Mouse (Mus musculus) embryonic facial prominence, embryonic 10.5 days (tissue): ENCODE results near the gene Crb1. TPM values are rescaled to one million over a fixed set of nuclear protein-coding genes. Genes with fewer than 3 reads are reported as not detected.
"Not testable (repeated sequence)": the region's sequence is repeated elsewhere in the genome, so short reads cannot be mapped to it uniquely, and the experiment has no call there.

Experiments
- DNase-seq: peaks from one replicate; pipeline ENCODE4 v3.0.0-alpha.2; 2017; ENCODE audit warnings: low spot score
- H3K27ac ChIP-seq: fragments of 300-500 bp; sonication (generic); replicated peaks from 2 replicates; pipeline ENCODE4 v1.5.1; 2016; ENCODE audit warnings: mild to moderate bottlenecking
- H3K27me3 ChIP-seq: fragments of 300-500 bp; sonication (generic); replicated peaks from 2 replicates; pipeline ENCODE4 v1.6.1; 2016; ENCODE audit warnings: low read depth, mild to moderate bottlenecking; ENCODE audit not compliant: poor library complexity, severe bottlenecking
- H3K36me3 ChIP-seq: fragments of 300-500 bp; sonication (generic); replicated peaks from 2 replicates; pipeline ENCODE4 v1.6.1; 2016; ENCODE audit warnings: mild to moderate bottlenecking, moderate library complexity
- H3K4me1 ChIP-seq: fragments of 300-500 bp; sonication (generic); 2 replicates; pipeline ENCODE4 v1.6.1; 2016
- H3K4me3 ChIP-seq: fragments of 300-500 bp; sonication (generic); 2 replicates; pipeline ENCODE4 v1.5.1; 2016; ENCODE audit warnings: mild to moderate bottlenecking, moderate library complexity
- H3K9me3 ChIP-seq: fragments of 300-500 bp; sonication (generic); 2 replicates; pipeline ENCODE4 v1.6.1; 2016; ENCODE audit warnings: mild to moderate bottlenecking
- WGBS: fragments of 180-500 bp; shearing (Covaris S2); methylation state at CpG from one replicate; pipeline ENCODE4 v1.1.7; 2016; 5-methylcytosine and 5-hydroxymethylcytosine counted together
- polyA plus RNA-seq: library from polyadenylated mRNA; unstranded; fragments of >200 nt; fragmentation: Nextera tagmentation; extraction: Ambion mirVana; gene quantifications from 2 replicates; pipeline ENCODE4 v1.2.1, GENCODE M21; 2016

Crb1 gene
- 0.25 and 0.38 TPM in 2 replicates for polyA plus RNA-seq

GRCm38 (mm10) chr1:139376638-139377286 is at the start of gene Crb1:
Gene Crb1 (minus strand): TSS chr1:139377100.
- 10% methylated on average over 5 of the region's 5 CpGs for WGBS
- H3K27ac ChIP-seq = no peak within 1 kb of the TSS; the same call in 1 of the 2 replicates
- peak; percentile 24 for DNase-seq
- H3K36me3 ChIP-seq = no peaks in the 10 kb centered on the region
- no peaks in the 10 kb centered on the region for H3K9me3 ChIP-seq
- peaks cover 16% of the 10 kb centered on the region for H3K4me1 ChIP-seq
- H3K4me3 ChIP-seq = peak within 1 kb of the TSS; percentile 28
- H3K27me3 ChIP-seq = no peaks in the 10 kb centered on the region

GRCm38 (mm10) chr1:139425006-139425405 is 48.1 kb upstream of the Crb1 start:
- Histone ChIP-seq H3K36me3 (peaks cover 32% of the 10 kb centered on the region), H3K27me3 (no peaks in the 10 kb centered on the region), H3K27ac (no peak overlapping the region), H3K4me1 (peaks cover 36% of the 10 kb centered on the region), H3K9me3 (no peaks in the 10 kb centered on the region), H3K4me3 (peak overlapping the region; percentile 87)
- 68% methylated on average over 3 of the region's 3 CpGs for WGBS
- no peak for DNase-seq

- DNase-seq = no peak
- Histone ChIP-seq H3K27ac (no peak overlapping the region), H3K4me1 (peaks cover 36% of the 10 kb centered on the region), H3K27me3 (no peaks in the 10 kb centered on the region), H3K9me3 (no peaks in the 10 kb centered on the region), H3K4me3 (peak overlapping the region; percentile 87), H3K36me3 (peaks cover 21% of the 10 kb centered on the region)
- 73% methylated on average over 10 of the region's 10 CpGs for WGBS
Measured at GRCm38 (mm10) chr1:139423931-139424330, 47.0 kb upstream of the Crb1 start.

- peak; percentile 21 for DNase-seq
- peak overlapping the region; percentile 97 for H3K27ac ChIP-seq
- 39% methylated on average over 10 of the region's 10 CpGs for WGBS
Measured at GRCm38 (mm10) chr1:139422941-139423340, 46.0 kb upstream of the Crb1 start.

GRCm38 (mm10) chr1:139421875-139422791 is 45.2 kb upstream of the Crb1 start, which contains the start of gene Zbtb41:
Gene Zbtb41 (plus strand): TSS chr1:139422288.
- Histone ChIP-seq H3K4me1 (peaks cover 35% of the 10 kb centered on the region), H3K27me3 (no peaks in the 10 kb centered on the region), H3K9me3 (no peaks in the 10 kb centered on the region), H3K36me3 (peaks cover 19% of the 10 kb centered on the region), H3K4me3 (peak within 1 kb of the TSS; percentile 87), H3K27ac (peak within 1 kb of the TSS; percentile 97)
- DNase-seq = peak; percentile 92
- WGBS = under 1% methylated on average over 87 of the region's 88 CpGs

More at GRCm38 (mm10) chr1:139422941-139423340, 46.0 kb upstream of the Crb1 start:
- Histone ChIP-seq H3K9me3 (no peaks in the 10 kb centered on the region), H3K36me3 (peaks cover 20% of the 10 kb centered on the region), H3K4me3 (peak overlapping the region; percentile 87), H3K27me3 (no peaks in the 10 kb centered on the region), H3K4me1 (peaks cover 36% of the 10 kb centered on the region)

- Histone ChIP-seq H3K36me3 (peaks cover 16% of the 10 kb centered on the region), H3K27ac (peak overlapping the region; percentile 97), H3K27me3 (no peaks in the 10 kb centered on the region), H3K4me1 (peaks cover 33% of the 10 kb centered on the region), H3K4me3 (peak overlapping the region; percentile 87), H3K9me3 (no peaks in the 10 kb centered on the region)
- WGBS = 6% methylated on average over 8 of the region's 8 CpGs
- DNase-seq = no peak
Measured at GRCm38 (mm10) chr1:139421521-139421874, 44.6 kb upstream of the Crb1 start.

GRCm38 (mm10) chr1:139413465-139413864 is 36.6 kb upstream of the Crb1 start:
- H3K36me3 ChIP-seq = no peaks in the 10 kb centered on the region
- no peaks in the 10 kb centered on the region for H3K9me3 ChIP-seq
- DNase-seq = no peak
- H3K27me3 ChIP-seq = no peaks in the 10 kb centered on the region
- 86% methylated on average over 3 of the region's 3 CpGs for WGBS
- no peaks in the 10 kb centered on the region for H3K4me1 ChIP-seq
- H3K4me3 ChIP-seq = no peak overlapping the region
- H3K27ac ChIP-seq = no peak overlapping the region

GRCm38 (mm10) chr1:139412365-139412764 is 35.5 kb upstream of the Crb1 start:
- H3K4me1 ChIP-seq, H3K9me3 ChIP-seq, H3K27me3 ChIP-seq, DNase-seq, H3K4me3 ChIP-seq, H3K27ac ChIP-seq, H3K36me3 ChIP-seq: not testable (repeated sequence)
- WGBS = 82% methylated on average over 2 of the region's 2 CpGs

- 60% methylated on average over 5 of the region's 5 CpGs for WGBS
- Histone ChIP-seq H3K27me3 (no peaks in the 10 kb centered on the region), H3K4me1 (no peaks in the 10 kb centered on the region), H3K4me3 (no peak overlapping the region), H3K36me3 (no peaks in the 10 kb centered on the region), H3K9me3 (no peaks in the 10 kb centered on the region), H3K27ac (no peak overlapping the region)
- no peak for DNase-seq
Measured at GRCm38 (mm10) chr1:139407701-139408100, 30.8 kb upstream of the Crb1 start.

GRCm38 (mm10) chr1:139405766-139406165 is 28.9 kb upstream of the Crb1 start:
- no peak for DNase-seq
- no peaks in the 10 kb centered on the region for H3K36me3 ChIP-seq
- no peaks in the 10 kb centered on the region for H3K4me1 ChIP-seq
- no peak overlapping the region for H3K27ac ChIP-seq
- H3K27me3 ChIP-seq = no peaks in the 10 kb centered on the region
- H3K4me3 ChIP-seq = no peak overlapping the region
- no peaks in the 10 kb centered on the region for H3K9me3 ChIP-seq

- DNase-seq = no peak
Measured at GRCm38 (mm10) chr1:139396589-139396988, 19.7 kb upstream of the Crb1 start.

GRCm38 (mm10) chr1:139391747-139392146 is 14.8 kb upstream of the Crb1 start:
- Histone ChIP-seq H3K36me3 (no peaks in the 10 kb centered on the region), H3K27ac (no peak overlapping the region), H3K27me3 (no peaks in the 10 kb centered on the region), H3K9me3 (no peaks in the 10 kb centered on the region), H3K4me3 (no peak overlapping the region), H3K4me1 (no peaks in the 10 kb centered on the region)
- WGBS = 52% methylated on average over 2 of the region's 2 CpGs
- DNase-seq = no peak

More at GRCm38 (mm10) chr1:139396589-139396988, 19.7 kb upstream of the Crb1 start:
- Histone ChIP-seq H3K4me3 (no peak overlapping the region), H3K36me3 (no peaks in the 10 kb centered on the region), H3K9me3 (no peaks in the 10 kb centered on the region), H3K27me3 (no peaks in the 10 kb centered on the region), H3K4me1 (no peaks in the 10 kb centered on the region), H3K27ac (no peak overlapping the region)
- WGBS = 66% methylated on average over 1 of the region's 1 CpGs

GRCm38 (mm10) chr1:139379621-139379984 is 2.7 kb upstream of the Crb1 start:
- WGBS = 22% methylated on average over 4 of the region's 4 CpGs
- Histone ChIP-seq H3K27ac (no peak overlapping the region), H3K27me3 (no peaks in the 10 kb centered on the region), H3K9me3 (no peaks in the 10 kb centered on the region), H3K4me3 (no peak overlapping the region), H3K4me1 (peaks cover 16% of the 10 kb centered on the region), H3K36me3 (no peaks in the 10 kb centered on the region)
- DNase-seq = no peak
